Mouse (Mus musculus) B cell, adult 2 months (primary cell): Measurements from ENCODE around the gene Dlx4.

Experiments
- DNase-seq, 2 experiments: peaks; one replicate each; pipeline ENCODE4 v3.0.0; 2022

The Dlx4 gene

DNA sequence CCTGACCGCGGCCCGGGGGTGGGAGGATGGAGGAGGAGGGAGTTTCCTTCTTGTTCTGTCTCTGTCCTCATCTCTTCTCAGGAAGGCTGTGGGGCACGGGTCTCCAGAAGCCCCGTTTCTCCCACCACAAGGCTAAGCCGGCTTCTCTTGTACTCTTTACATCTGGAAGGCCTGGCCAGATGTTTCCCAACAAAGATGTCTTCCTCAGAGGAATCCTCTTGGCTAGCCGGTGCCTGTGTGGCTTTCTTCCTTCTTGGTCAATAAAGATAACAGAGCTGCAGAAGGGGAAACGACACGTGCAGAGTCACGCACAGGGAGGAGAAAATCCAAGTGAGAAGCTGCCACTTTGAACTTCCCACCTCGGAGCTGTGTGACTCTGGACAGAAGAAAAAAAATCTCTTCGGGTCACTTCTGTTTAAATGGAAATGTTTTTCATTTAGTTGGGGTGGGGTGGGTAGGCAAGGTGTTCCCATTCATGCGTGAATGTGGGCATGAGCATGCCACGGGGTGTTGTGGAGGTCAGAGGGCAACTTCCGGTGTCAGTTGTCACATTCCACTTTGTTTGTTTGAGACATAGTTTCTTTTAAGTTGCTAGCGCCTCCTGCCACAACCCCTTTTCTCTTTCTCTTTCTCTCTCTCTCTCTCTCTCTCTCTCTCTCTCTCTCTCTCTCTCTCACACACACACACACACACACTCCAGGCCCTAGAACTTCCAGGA lies 44.8 kb downstream of the Dlx4 start:
- DNase-seq: no peak

DNA sequence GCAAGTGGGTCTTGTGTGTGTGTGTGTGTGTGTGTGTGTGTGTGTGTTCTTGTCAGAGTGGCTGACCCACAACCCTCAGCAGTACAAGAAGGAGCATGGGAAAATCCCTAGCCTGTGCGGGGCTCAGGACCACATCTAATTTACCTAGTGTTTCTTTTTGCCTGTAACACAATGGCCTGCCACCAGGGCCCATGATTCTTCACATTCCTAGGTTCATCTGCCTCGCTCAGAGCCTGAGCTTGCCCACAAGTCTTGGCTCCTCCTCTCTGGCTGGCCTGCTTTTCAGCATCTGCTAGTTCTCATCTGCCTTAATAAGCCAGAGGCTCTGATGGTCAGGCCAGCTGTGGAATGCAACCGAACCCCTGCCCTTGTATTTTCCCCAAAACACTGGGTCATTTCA lies 45.7 kb downstream of the Dlx4 start:
- no peak for DNase-seq

DNA sequence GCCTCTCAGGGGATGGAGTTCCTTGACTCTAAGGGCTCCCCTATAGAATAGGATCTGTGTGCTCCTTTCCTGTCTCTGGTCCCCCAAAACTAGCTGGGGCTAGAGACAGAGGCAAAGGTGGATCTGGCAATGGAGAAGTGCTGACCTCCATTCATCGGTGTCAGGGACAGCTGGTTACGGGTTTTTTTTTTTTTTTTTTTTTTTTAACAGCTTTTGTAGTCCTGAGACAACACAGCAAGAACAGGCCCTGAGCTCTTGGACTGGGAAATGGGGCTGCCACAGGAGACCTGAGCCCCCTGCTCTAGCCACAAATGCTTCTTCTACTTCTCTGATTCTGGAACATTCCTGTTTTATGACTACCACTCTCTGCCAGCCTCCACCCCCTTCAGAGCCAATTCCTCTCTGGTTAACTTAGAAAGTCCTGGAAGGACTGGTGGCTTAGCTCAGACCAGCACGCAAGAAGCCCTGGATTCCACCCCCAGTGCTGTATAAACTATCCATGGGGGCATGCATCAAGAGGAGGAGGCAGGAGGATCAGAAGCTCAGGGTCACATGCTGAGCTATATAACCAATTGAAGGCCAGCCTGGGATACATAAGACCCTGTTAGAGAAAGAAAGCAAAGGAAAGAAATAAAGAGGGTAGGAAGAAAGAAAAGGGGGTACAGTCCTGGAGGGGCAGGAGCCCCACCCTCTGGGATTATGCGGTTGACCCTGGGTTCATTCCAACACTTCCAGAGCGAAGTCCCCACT lies 47.5 kb downstream of the Dlx4 start:
- DNase-seq: no peak

DNA sequence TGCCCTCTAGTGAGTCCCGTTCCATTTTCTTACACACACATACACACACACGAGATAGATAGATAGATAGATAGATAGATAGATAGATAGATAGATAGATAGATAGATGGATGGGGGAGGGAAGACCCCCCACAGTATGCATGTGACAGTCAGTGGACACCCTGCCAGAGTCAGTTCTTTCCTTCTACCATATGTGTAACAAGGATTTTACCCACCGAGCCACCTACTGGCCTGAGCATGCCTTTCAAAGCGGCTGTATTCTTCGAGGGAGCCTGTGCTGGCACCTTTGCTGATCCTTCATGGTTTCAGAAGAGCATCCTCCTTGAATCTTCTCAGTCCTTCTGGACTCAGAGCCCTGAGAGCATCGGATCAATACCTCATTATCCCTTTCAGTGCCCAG lies 48.2 kb downstream of the Dlx4 start:
- no peak for DNase-seq

DNA sequence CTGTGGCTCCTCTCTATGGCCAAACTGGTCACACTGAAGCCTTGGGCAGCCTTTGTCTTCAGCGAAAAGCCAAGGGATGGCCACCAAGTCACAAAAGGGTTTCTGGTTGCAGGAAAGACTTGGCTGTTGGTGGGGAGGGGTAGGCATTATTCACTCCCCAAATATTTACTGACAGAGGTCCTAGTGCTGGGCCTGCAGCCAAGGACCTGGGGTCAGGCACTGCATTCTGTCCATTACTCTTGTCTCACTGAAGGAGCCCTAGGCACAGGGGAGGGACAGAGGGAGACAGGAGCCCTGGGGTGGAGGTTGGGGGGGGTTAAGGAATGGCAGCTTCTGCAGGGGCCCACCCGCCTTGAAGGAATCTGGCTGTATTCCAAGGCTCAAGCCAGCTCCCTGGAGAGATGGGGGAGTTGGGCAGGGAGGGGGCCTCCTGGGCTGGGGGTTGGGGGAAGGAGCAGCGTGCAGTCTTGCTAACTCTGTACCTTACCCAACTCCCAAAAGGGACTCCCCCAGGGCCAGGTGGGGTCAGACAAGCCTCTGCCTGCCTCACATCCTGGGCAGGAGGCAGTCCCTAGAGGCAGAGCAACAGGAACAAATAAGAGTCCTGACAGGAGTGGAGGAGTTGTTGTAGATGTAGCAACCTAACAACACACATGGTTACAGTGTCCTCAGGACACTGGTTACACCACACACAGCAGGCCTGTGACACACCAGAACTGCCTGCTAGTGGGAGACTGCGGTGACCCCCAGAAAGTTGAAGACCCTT lies 49.3 kb downstream of the Dlx4 start:
- no peak for DNase-seq

DNA sequence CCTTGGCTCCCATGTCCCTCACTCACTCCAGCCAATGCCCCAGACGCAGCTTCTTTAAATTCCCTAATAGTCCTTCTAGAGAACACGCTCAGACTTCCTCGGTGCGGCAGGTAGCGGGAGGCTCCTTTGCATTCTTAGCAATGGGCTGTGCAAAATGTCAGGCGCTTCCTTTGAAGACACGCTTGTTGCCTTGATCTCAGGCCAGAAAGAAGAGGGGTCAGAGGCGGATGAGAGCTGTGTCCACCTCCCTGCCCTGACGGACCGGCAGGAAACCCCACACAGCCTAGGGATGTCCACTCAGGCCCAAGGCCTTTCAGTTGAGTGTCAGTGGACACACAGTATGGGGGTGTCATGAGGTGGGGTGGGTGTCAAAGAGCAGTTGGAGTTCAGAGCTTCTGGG lies 50.5 kb downstream of the Dlx4 start:
- no peak for DNase-seq

DNA sequence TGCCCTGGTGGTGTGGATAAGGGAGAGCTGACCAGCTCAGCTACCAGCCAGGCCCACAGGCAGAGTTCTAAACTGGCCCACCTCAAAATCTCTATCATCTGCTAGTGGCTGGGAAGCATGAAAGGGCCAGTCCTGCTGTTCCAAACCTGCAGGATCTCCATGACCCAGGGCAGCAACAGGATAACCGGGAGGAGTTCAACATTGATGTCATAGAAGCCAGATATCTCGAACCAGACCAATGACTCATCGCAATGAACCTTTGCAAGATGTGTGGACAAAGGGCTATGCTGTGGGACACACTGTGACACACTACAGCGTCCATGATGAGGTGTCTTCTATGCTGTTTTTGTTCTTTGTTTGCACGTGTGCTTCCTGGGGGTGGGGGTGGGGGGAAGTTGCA lies 53.0 kb downstream of the Dlx4 start:
- DNase-seq: no peak
